Mouse (Mus musculus) monocyte, adult 5-6 weeks (primary cell): Measurements from ENCODE around the gene Smyd3. TPM values are rescaled to one million over a fixed set of nuclear protein-coding genes. Genes with fewer than 3 reads are reported as not detected.

Experiments
- ATAC-seq: fragments of 153-309, 156-312 bp; replicated peaks from 2 replicates; pipeline ENCODE4 v1.8.0; 2017; ENCODE audit warnings: mild to moderate bottlenecking; ENCODE audit not compliant: low TSS enrichment, insufficient number of reproducible peaks, severe bottlenecking, poor library complexity, low FRiP score
- total RNA-seq: library from RNA; stranded (forward); fragments of 200-1000, 200-491, 200-594 nt; gene quantifications from 3 replicates; pipeline ENCODE4 v1.2.3, GENCODE M21; 2017

Gene Smyd3
- 10.6 to 34.7 TPM (median 14.3 TPM) in 3 replicates for total RNA-seq

DNA sequence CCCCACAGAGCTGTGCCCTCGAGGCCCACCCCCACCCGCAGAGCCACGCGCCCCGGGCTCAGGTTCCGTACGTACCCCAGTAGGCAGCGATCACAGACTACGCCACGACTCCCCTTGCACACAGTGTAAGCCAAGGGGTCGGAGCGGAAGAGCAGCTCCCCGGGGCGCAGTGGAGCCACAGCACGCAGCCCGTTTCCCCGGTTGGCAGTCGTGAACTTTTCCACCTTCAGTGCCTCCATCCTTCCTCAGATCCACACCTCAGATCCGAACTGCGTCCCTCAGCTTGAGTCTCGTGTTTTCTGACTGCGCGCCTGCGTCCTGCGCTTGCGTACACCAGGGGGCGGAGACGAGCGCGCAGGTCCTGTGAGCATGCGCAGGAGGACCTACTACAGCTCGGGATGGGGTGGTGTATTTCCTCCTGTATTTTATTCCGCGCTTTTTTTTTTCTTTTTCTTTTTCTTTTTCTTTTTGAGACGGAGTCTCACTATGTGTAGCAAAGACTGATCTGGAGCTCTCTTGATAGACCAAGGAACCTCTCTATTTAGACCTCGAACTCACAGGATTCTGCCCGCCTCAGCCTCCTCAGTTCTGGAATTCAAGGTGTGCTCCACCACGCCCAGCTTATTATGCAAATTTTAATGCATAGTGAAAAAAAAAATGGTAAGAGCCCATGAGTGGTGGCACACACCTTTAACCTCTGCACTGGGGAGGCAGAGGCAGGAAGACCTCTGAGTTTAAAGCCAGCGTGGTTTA, at the start of gene Smyd3:
TSS of gene Smyd3 (minus strand) at position 329 of the 753 bp plus-strand sequence.
- ATAC-seq, result peak; percentile 96

DNA sequence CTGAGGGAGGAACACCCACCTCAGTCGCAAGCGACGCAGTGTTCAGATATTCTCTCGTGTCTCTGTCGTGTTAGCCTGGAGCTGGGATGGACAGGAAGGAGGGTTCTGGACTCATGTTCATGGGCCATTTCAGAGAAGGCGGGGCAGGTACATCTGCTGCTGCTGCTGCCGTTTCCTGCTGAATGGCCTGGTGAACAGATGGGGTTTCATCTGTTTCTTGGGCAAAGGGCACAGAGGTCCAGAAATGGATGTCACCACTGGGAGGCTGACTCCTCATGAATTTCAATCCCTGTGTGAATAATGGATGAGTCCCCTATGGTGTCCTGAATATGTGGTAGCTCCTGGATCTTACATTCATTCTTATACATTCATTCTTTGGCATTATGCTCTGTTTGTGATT, 49.7 kb upstream of the Smyd3 start:
- ATAC-seq, result no peak

GRCm38 (mm10) chr1:179563926-179564325, 46.1 kb upstream of the Smyd3 start:
- ATAC-seq, result no peak

- ATAC-seq, result no peak
These were observed 45.4 kb upstream of the Smyd3 start for GRCm38 (mm10) chr1:179563211-179563610.

DNA sequence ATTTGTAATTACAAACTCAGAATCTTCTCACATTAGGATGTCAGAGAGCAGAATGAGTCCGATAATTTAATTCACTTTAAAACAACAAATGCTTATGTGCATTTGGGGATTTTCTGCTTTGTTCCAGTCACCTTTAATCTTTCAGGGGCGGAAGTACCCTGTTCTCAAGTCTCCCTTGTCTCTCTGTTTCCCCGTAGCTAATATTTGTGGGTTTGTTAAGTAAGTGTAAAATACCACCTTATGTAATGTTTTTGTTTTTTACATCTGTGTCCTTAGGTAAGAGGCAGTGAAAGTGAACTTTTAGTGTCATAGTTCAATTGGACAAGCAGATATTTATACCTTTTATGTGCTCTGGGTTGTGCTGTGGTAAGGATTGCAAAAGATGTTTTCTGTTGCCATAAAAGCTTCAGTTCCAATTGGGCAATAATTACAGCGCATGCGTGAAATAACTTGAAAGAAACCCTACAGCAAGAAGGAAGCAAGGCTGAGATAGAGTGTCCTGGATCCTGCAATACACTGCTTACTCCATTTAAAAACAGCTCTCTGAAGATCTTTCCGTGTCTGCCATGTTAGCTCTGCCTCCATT, 43.1 kb upstream of the Smyd3 start:
- peak; percentile 77 for ATAC-seq

DNA sequence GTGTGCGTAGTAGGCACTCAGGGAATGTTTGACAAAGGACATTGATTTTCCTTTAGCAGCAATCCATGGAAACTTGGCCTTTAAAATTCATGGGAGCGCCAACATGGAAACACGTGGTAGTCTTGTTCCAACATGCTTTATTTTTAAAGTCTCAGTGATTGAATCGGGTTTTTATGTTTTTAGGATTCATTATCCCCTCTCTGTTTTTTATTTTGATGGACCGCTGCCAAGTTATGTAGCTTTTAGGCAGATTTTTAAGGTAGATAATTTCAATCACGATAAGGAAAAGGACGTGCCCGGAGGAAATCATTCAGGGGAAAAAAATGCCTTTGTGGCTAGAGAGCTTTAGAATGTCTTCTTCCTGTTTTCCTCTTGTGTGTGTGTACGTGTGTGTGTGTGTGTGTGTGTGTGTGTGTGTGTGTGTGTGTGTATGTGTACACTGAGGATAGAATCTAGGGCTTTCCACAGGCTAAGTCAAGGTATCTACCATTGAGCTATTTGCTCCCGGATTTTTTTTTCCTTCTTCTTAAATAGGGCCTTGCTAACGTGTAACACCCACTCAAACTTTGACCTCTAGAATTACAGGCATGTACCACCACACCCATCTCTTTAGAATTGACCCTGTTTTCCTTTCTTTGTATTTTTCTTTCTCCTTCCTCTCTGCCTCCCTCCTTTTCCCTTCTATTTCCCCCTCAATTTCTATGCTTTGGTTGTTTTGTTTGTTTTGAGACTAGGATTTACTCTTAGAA, 41.8 kb upstream of the Smyd3 start:
- no peak for ATAC-seq

- ATAC-seq, result no peak
These were observed 39.1 kb upstream of the Smyd3 start for GRCm38 (mm10) chr1:179556921-179557320.

GRCm38 (mm10) chr1:179553949-179554347, 36.1 kb upstream of the Smyd3 start:
- ATAC-seq, result no peak

DNA sequence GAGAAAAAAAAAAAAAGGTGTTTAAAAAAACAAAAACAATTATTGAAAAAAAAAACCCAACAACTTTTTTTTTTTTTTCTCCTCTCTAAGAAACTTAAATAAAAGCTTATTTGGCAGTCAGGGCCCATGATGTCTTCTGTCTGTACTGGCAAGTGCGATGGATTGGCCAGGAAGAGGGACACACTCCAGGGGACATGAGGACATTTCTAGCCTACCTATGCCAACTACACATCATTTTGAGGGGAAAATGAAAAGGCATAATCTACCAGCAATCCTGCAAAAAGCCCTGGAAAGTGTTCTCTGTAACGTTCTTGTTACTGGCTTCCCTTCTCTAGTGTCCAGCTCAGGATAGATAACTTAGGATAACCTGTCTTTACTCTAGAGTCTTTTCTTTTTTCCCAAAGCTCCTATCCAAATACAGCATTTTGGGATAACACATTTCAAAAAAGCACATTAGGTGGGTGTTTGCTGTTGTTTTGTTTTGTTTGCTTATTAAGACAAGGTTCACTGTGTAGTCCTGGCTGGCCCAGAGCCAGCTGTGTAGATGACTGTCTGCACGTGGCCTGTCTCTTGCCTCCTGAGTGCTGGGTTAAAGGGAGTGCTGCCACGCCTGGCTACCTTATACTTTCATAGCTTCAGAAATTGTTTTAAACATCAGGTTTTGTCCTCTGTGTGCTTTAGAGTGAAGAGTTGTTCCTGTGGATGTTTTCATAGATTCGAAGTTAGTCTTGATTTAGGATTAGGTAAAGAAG, 35.5 kb upstream of the Smyd3 start:
- no peak for ATAC-seq

DNA sequence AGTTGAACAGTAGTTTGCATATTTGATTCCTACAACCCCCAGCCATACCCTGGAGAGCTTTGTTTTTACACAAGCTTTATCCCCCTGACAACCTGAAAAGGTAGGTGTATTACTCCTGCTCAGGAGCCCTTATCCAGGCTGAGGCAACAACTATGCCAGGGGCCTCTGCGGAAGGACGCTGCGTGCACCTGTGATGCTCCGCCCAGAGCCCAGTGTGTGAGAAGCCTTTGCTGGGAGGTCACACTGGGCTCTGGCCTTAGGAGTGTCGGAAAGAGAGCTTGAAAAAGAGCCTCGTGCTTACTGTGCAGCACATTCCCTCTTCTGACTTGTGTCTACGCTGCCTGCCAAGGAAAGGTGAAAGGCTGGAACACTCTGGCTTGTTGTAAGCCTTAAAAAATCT, 34.9 kb upstream of the Smyd3 start:
- no peak for ATAC-seq

- ATAC-seq, result no peak
These were observed 34.1 kb upstream of the Smyd3 start for GRCm38 (mm10) chr1:179551921-179552320.

DNA sequence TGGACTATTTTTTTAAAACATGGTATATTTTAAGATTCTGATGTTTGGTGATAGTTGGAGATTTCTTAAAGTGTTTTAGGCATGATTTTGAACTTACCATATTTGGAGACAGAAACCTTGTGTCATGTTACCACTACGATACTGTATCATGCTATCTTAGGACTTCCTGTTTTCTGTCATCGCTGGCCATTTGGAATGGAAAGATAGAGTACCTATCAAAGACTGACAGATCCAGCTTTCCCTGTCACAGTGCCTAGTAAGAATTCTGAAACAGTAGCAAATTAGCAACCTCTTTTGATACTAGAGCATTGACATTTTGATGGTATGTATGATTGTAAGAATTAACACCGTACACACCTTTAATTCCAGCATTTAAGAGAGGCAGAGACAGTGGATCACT, 33.5 kb upstream of the Smyd3 start:
- no peak for ATAC-seq

DNA sequence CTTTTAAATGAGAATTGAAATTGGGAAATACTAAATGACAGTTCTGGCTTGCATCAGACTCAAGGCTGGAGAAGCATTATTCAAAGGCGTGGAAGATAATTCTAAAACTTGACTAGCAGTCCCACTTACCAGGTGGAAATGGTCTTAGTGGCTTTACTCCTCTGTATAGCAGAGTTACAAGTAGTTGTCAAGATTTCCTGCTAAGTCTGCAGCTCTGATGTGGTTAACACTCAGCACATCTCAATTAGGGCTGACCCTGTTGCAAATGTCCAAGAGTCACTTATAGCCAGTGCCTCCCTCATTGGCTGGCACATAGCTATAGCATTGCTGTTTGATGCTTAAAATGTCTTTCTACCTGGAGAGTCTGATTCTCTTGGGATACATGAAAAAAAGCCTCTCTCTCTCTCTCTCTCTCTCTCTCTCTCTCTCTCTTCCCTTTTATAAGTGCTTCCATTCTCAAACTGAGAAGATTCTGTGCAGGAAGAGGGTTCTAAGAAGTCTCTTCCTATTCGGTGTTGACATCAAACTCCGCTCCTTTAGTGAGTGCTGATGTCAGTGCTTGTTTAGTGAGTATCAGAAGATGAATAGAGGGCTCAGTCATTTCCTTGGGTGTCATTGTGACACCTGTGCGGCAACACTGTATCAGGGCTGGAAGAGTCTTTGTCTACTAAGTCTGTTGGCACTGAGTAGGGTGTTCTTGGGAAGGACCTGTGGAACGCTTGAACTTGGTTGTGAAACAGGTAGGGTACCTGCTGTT, 31.3 kb upstream of the Smyd3 start:
- no peak for ATAC-seq

- no peak for ATAC-seq
These were observed 30.4 kb upstream of the Smyd3 start for GRCm38 (mm10) chr1:179548220-179548619.

DNA sequence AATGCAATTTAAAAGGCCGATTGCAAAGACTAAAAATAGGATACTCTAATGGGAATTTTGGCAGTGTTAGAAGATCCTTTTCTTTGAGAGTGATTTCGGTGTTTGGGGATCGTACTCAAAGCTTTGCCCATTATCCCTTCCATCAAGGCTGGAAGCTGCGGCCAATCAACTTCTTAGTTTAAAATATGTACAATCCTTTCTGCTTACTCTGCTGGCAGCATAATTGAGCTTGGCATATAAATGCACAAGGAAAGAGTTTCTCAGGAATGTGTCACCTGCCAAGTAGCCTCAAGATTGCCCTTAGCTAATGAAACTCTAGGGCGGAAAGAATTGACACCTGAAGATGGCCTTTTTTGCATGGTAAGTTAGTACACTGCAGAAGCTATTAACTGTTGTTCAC, 29.3 kb upstream of the Smyd3 start:
- ATAC-seq, result no peak

GRCm38 (mm10) chr1:179546551-179546917, 28.7 kb upstream of the Smyd3 start:
- ATAC-seq, result no peak

- ATAC-seq, result peak; percentile 97
These were observed 28.1 kb upstream of the Smyd3 start, which contains the start of the genes Tfb2m and Cnst for GRCm38 (mm10) chr1:179545768-179546550. Gene Tfb2m, minus strand, starts transcription at chr1:179546267. Gene Cnst, plus strand, starts transcription at chr1:179546370.

GRCm38 (mm10) chr1:179541502-179541901, 23.7 kb upstream of the Smyd3 start:
- no peak for ATAC-seq
